Mouse (Mus musculus) thymus, adult 2 months (tissue): ENCODE results near the gene Stam.

ENCODE experiments used
- CTCF ChIP-seq: fragments of 200-500 bp; IDR thresholded peaks from 2 replicates; pipeline ENCODE4 v1.5.1; 2012; ENCODE audit warnings: mild to moderate bottlenecking, control low read depth, low read length, moderate library complexity, borderline replicate concordance; ENCODE audit not compliant: control insufficient read depth, poor library complexity, insufficient read depth; ENCODE audit errors: extremely low read depth
- POLR2A ChIP-seq: fragments of 200-500 bp; IDR thresholded peaks from 2 replicates; pipeline ENCODE4 v1.6.1; 2012; ENCODE audit warnings: mild to moderate bottlenecking, low read length, control low read depth, moderate library complexity; ENCODE audit not compliant: control insufficient read depth, poor library complexity, insufficient read depth; ENCODE audit errors: extremely low read depth

- TF ChIP-seq CTCF (no peak), POLR2A (no peak)
Observed at GRCm38 (mm10) chr2:14159756-14160155, 85.9 kb downstream of the Stam start.
